Mouse (Mus musculus) hindbrain, embryonic 13.5 days (tissue): ENCODE data around the gene Ostc. TPM values are rescaled to one million over a fixed set of nuclear protein-coding genes. Genes with fewer than 3 reads are reported as not detected.

Experiments
- ATAC-seq: fragments of 200-750 bp; cut with Nextera tagmentation; 2 replicates; pipeline ENCODE4 v1.8.0; 2017; ENCODE audit warnings: moderate TSS enrichment; ENCODE audit not compliant: low FRiP score
- H3K27ac ChIP-seq: fragments of 300-500 bp; sonication (generic); 2 replicates; pipeline ENCODE4 v1.5.1; 2015; ENCODE audit warnings: inconsistent platforms, mild to moderate bottlenecking, moderate library complexity
- H3K27me3 ChIP-seq: fragments of 300-500 bp; sonication (generic); 2 replicates; pipeline ENCODE4 v1.6.1; 2015; ENCODE audit warnings: mild to moderate bottlenecking, inconsistent platforms
- H3K36me3 ChIP-seq: fragments of 300-500 bp; sonication (generic); 2 replicates; pipeline ENCODE4 v1.6.1; 2015; ENCODE audit warnings: mild to moderate bottlenecking, inconsistent platforms
- H3K4me1 ChIP-seq: fragments of 300-500 bp; sonication (generic); replicated peaks from 2 replicates; pipeline ENCODE4 v1.6.1; 2015; ENCODE audit warnings: inconsistent platforms
- H3K4me2 ChIP-seq: fragments of 300-500 bp; sonication (generic); 2 replicates; pipeline ENCODE4 v1.6.1; 2015; ENCODE audit warnings: inconsistent platforms, mild to moderate bottlenecking, moderate library complexity
- H3K4me3 ChIP-seq: fragments of 300-500 bp; sonication (generic); 2 replicates; pipeline ENCODE4 v1.5.1; 2015; ENCODE audit warnings: mild to moderate bottlenecking, inconsistent platforms
- H3K9ac ChIP-seq: fragments of 300-500 bp; sonication (generic); 2 replicates; pipeline ENCODE4 v1.6.1; 2015; ENCODE audit warnings: mild to moderate bottlenecking, inconsistent platforms
- H3K9me3 ChIP-seq: fragments of 300-500 bp; sonication (generic); 2 replicates; pipeline ENCODE4 v1.6.1; 2016; ENCODE audit warnings: inconsistent platforms
- WGBS: fragments of 180-500 bp; shearing (Covaris S2); methylation state at CpG from one replicate; pipeline ENCODE4 v1.1.7; 2015; 5-methylcytosine and 5-hydroxymethylcytosine counted together
- polyA plus RNA-seq: library from polyadenylated mRNA; unstranded; fragments of >200 nt; fragmentation: Nextera tagmentation; extraction: Ambion mirVana; gene quantifications from 2 replicates; pipeline ENCODE4 v1.2.1, GENCODE M21; 2015

Gene Ostc
- 241 and 242 TPM in 2 replicates for polyA plus RNA-seq

DNA sequence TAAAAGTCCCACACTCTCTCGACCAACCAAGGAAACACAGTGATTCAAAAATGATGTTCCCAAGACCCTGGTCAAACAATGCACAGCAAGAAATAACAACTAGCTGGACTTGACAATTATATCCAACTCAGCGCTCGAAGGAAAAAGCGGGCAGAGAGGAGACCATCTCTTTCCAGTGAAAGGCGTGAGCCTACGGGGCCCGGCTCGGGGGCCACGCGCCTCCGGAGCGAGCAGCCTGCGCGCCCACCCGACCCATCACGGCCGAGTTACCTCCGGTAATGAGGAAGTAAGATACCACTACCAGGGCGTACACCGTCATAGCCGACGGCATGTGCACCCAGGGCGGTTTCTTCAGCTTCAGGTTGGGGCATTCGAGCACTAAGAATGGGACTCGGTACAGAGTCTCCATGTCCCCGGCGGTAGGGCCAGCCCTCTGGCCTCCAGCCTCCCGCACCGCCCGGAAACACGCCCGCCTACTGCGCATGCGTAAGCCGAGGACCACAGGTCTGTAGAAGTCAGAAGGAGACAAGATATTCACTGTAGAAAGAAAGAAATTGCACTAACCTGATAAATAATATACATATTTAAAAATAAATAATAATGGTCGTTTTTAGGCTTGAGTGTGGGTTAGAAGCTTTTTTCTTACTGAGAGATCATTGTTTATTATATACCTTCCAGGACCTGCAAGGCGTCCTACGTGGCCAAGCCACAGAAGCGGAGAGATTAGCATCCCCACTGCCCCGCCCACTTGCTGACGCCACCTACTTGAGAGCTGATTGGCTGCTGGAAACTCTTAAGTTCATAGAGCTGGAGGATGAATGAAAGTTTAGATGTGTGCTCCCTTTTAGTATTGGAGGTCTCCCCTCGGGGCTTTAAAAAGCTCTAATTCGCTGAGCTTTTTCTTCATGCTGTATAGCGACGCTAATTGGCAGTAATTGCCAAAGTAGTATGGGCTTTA lies at the start of gene Ostc:
Gene Ostc, minus strand, starts transcription at position 478 of the 958 bp plus-strand sequence.
- Histone ChIP-seq H3K4me3 (peak within 1 kb of the TSS; percentile 67), H3K9ac (peak within 1 kb of the TSS; percentile 82), H3K27me3 (0 out of 2 replicates have a peak, but pooled peaks cover 3% of the 10 kb centered on the region), H3K27ac (peak within 1 kb of the TSS; percentile 89), H3K4me2 (peak within 1 kb of the TSS; percentile 65), H3K4me1 (peaks cover 25% of the 10 kb centered on the region), H3K36me3 (no peaks in the 10 kb centered on the region; the same call in 1 of the 2 replicates), H3K9me3 (no peaks in the 10 kb centered on the region)
- WGBS: under 1% methylated on average over 45 of the region's 45 CpGs
- ATAC-seq: peak; percentile 98

DNA sequence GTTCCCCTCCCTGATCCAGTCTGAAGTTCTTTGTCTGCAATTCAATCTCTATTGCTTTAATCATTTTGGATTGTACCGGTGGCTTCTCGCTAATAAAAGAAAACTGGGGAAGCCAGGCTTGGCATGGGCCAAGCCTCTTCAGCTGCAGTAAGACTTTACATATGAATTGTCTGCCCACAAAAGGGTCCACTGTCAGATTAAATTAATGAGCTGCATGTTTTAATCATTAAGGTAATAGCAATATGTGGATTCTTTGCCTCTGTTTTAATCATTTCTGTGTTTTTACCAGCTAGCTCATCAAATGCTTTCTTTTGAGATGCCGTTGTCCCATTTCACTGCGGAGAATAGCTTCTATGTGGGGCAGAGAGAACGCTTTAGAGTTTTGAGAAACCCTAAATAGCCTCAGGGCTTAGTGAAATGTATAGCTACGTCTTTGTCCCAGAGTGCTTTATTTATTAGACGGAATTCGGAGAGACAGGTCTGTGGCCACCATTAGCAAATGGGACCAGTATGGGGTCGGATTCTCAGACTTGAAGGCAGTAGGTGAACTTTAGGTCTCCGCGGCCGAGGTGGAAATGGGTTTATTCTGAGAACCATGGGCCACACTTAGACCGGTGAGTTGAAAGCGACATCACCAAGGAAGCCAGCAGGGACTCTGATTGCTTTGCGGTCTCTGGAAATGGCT lies 49.1 kb upstream of the Ostc start:
- Histone ChIP-seq H3K4me1 (peaks cover 12% of the 10 kb centered on the region), H3K4me3 (no peak overlapping the region), H3K27me3 (no peaks in the 10 kb centered on the region), H3K4me2 (no peak overlapping the region), H3K9ac (no peak overlapping the region), H3K27ac (no peak overlapping the region), H3K9me3 (no peaks in the 10 kb centered on the region), H3K36me3 (no peaks in the 10 kb centered on the region)
- whole genome bisulfite sequencing: 51% methylated on average over 15 of the region's 15 CpGs
- ATAC-seq: 0 out of 2 replicates have a peak, but pooled peaks have one; percentile 21

DNA sequence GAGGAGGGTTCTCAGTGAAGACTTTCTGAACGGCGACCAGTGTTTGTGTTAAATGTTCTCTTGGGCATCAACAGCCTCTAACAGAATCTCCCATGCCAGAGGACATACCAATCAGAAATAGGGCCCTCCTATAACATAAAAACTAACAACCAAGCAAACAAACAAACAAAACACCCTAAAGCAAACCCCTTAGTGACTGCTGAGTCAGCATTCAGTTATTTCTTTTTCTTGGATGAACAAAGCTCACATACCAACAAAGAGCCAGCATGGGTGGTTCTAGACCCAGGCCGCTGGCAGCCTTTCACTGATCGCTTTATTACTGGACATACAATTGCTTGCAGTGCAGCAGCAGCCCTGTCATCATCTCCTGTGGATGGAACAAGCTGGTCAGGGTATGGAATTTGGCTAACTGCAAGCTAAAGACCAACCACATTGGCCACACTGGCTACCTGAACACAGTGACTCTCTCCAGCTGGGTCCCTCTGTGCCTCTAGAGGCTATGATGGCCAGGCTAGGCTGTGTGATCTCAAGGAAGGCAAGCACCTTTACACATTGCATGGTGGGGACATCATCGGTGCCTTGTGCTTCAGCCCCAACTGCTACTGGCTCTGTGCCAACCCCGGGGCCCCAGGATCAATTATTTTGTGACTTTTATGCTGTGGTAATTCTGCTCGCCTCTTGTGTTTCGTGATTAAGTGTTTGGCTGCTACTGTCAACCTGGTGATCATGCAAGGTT lies 48.0 kb upstream of the Ostc start:
- H3K9ac ChIP-seq: no peak overlapping the region
- H3K27ac ChIP-seq: peak overlapping the region; percentile 24; the same call in 1 of the 2 replicates
- WGBS: 66% methylated on average over 8 of the region's 8 CpGs
- no peak overlapping the region for H3K4me2 ChIP-seq
- no peaks in the 10 kb centered on the region for H3K27me3 ChIP-seq
- H3K4me1 ChIP-seq: peaks cover 12% of the 10 kb centered on the region
- ATAC-seq: no peak
- no peaks in the 10 kb centered on the region for H3K9me3 ChIP-seq
- H3K36me3 ChIP-seq: no peaks in the 10 kb centered on the region
- no peak overlapping the region for H3K4me3 ChIP-seq

DNA sequence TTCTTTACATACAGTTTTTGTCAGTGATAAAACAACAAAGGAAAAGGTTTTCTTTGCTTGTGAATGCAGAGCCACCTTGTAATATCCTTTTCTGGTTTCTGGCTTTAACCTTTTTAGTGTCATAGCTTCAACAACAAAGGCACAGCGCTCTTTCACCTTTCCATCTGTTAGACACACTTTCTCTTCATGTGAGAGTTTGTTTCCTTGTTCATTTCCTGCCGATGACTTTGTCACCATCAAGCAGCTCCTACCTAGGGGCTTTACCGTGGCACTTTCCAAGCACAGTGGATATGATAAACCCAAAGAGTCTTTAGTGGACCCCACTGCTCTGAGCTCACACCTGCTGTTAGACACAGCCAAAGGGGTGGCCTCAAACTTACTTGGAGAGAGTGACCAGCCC lies 40.0 kb upstream of the Ostc start:
- no peaks in the 10 kb centered on the region for H3K9me3 ChIP-seq
- H3K27me3 ChIP-seq: no peaks in the 10 kb centered on the region
- no peak overlapping the region for H3K27ac ChIP-seq
- peaks cover 12% of the 10 kb centered on the region for H3K4me1 ChIP-seq
- no peak overlapping the region for H3K4me3 ChIP-seq
- H3K9ac ChIP-seq: no peak overlapping the region
- H3K36me3 ChIP-seq: no peaks in the 10 kb centered on the region
- no peak overlapping the region for H3K4me2 ChIP-seq
- ATAC-seq: no peak
- WGBS: 89% methylated on average over 3 of the region's 3 CpGs

DNA sequence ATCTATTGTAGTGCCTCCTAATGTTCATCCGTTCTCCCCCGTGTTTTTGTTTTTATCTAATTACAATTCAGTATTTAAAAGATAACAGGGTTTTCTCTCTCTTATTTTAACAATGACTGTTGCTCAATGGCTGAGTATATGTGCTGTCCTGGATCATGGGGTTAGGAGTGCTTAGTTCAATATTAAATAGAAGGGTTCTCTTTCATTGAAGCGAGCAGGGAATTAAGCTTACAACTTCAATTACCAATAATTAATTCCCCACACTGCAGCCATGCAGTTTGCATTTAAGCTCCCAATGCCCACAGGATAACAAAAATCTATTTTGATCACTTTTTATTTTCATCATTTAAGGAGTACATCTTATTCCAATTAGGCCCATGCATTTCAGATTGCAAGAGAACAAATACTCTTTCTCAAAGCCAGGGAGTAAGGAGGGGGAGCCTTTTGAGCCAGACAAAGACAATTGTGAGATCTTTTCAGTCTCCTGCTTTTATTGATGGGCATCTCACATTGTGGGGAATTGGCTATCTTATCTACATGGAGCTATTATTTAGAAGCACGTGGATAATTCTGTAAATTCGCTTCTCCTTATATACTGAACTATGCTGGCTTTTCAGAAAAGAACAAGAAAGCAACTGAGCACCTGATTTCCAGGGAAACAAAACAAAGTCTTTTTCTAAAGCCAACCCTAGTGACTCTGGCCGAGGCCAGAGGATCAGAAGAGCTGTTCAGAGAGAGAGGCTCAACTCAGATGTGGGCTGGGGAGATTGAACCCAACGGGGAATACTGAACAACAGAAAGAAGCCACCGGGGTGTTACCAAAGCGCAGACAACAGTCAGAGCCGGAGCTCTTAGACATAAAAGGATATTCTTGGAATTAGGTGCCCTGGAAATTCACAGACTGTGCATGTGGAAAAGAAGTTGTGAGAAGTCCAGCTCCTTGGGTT lies 37.7 kb upstream of the Ostc start:
- no peaks in the 10 kb centered on the region for H3K9me3 ChIP-seq
- H3K27ac ChIP-seq: no peak overlapping the region
- no peak overlapping the region for H3K4me3 ChIP-seq
- H3K9ac ChIP-seq: no peak overlapping the region
- no peak for ATAC-seq
- H3K4me1 ChIP-seq: peaks cover 12% of the 10 kb centered on the region
- H3K27me3 ChIP-seq: no peaks in the 10 kb centered on the region
- WGBS: 35% methylated on average over 10 of the region's 10 CpGs
- H3K4me2 ChIP-seq: no peak overlapping the region
- H3K36me3 ChIP-seq: no peaks in the 10 kb centered on the region

DNA sequence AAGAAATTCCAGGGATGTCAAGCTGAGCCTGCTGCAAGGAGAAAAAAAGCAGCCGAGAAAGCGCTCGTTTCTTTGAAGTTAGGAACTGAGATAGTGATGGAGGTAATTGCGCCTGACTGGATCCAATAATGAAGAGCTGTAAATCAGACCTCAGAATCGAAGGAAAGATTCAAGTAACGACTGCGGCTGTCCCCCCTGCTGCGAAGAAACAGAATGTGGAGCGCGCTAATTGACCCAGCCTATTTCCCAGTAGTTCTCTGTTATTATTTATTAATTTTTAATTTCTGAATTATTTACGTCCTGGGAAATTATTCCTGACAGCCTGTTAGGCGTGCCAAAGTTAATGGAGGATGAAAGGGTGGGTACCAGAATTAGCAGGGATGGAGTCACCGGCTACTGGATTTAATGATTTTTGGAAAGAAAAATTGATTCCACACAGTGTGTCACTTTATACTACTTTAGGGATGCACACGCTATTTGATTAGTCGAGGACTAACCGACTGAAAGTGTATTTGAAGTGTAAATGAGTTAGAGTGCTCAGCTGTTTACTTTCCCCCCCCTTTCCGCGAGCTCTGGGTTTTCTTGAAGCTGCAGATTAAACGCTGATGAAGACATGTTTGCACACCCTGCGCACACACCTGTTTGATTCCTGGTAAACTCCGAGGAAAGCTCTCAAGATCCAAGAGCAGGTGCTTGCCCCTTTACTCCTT lies 28.6 kb upstream of the Ostc start:
- Histone ChIP-seq H3K9me3 (no peaks in the 10 kb centered on the region), H3K27ac (0 out of 2 replicates have a peak overlapping the region, but pooled peaks have one; percentile 12), H3K4me1 (peaks cover 18% of the 10 kb centered on the region), H3K27me3 (no peaks in the 10 kb centered on the region; the same call in 1 of the 2 replicates), H3K9ac (no peak overlapping the region), H3K4me2 (peak overlapping the region; percentile 26), H3K36me3 (no peaks in the 10 kb centered on the region), H3K4me3 (no peak overlapping the region)
- peak; percentile 76 for ATAC-seq
- WGBS: 50% methylated on average over 21 of the region's 21 CpGs

DNA sequence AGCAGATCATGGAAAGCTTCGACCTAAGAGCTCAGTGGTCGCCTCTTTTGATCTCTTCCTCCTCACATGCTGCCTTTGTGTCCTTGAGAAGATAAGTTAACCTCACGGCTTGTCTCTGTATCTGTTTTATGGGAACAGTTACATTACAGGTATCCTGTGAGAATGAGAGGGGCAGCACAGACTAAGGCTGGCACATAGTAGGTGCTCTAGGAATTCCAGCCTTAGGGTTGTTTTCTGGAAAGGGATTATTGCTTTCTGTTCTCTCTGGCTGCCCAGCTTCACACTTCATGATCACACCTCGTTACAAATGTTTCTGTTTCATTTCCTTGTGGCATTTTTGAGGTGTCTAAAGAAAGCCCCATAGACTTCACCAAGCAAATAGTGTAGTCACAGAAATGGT lies 27.5 kb upstream of the Ostc start:
- 66% methylated on average over 4 of the region's 4 CpGs for WGBS
- Histone ChIP-seq H3K9ac (no peak overlapping the region), H3K4me2 (no peak overlapping the region), H3K9me3 (no peaks in the 10 kb centered on the region), H3K27me3 (no peaks in the 10 kb centered on the region; the same call in 1 of the 2 replicates), H3K4me1 (peaks cover 18% of the 10 kb centered on the region), H3K36me3 (no peaks in the 10 kb centered on the region), H3K27ac (peak overlapping the region; percentile 40; the same call in 1 of the 2 replicates), H3K4me3 (no peak overlapping the region)
- 0 out of 2 replicates have a peak, but pooled peaks have one; percentile 18 for ATAC-seq

DNA sequence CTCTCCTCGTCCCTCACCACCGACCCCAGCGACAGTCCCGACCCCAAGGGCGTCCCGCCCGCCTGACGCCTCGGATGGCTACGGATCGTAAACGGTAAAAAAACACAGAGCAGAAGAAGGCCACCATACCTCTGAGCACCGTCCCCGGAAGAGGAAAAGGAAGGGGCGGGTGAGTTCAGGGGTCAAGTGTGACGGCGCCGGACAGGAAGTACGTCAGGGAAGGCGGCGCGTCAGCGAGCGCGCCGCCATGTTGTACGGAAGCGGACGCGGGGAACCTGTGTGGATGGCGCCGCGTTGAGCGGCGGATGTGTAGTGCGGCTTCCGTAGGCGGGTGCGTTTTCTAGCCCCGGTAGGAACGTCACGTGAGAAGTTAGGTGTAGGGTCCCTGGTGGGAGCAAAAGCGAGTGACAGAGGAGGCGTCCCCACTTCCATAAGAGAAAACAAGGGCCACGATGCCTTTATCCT lies 21.0 kb upstream of the Ostc start, which contains the start of gene Rpl34:
Gene Rpl34, minus strand, starts transcription at position 210 of the 465 bp plus-strand sequence.
- H3K4me2 ChIP-seq: peak within 1 kb of the TSS; percentile 85
- peak within 1 kb of the TSS; percentile 96 for H3K4me3 ChIP-seq
- no peaks in the 10 kb centered on the region for H3K27me3 ChIP-seq
- H3K36me3 ChIP-seq: peaks cover 36% of the 10 kb centered on the region
- WGBS: under 1% methylated on average over 45 of the region's 45 CpGs
- H3K9me3 ChIP-seq: no peaks in the 10 kb centered on the region
- ATAC-seq: peak; percentile 99
- H3K27ac ChIP-seq: peak within 1 kb of the TSS; percentile 95
- peak within 1 kb of the TSS; percentile 98 for H3K9ac ChIP-seq
- peaks cover 25% of the 10 kb centered on the region for H3K4me1 ChIP-seq

DNA sequence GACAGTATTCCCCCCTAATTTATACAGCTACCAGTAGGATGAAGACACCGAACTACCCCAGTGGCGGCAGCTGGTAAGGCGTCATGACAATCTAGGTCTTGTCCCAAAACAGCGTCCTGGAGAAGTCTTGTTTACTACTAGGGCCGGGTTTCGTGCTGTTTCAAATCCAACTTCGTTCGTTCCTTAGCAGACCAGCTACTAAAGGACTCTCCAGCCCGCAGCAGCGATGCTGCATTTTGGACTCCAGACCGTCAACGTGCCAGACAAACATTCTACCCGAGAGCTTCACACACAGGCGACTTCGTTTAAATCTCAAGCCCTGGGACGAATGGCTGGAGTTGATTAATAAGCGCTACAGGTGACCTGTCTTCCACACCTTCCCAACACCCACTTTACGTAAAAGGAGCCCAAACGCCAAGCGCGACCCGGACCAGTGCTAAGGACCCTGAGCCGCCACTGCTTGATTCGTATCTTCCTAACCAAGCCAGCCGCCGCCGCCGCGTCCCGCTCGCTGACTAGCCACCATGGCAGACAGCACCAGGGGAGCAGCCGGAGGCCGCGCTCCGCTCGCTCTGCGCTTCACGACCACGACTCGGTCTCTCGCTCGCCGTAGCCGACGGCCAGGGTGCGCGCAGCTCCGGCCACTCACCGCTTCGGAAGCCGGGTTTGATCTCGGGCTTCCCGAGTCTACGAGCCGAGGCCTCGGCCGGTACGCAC lies 20.4 kb upstream of the Ostc start:
- H3K9ac ChIP-seq: peak overlapping the region; percentile 98
- WGBS: under 1% methylated on average over 58 of the region's 58 CpGs
- H3K4me2 ChIP-seq: peak overlapping the region; percentile 85
- no peaks in the 10 kb centered on the region for H3K27me3 ChIP-seq
- peak; percentile 79 for ATAC-seq
- H3K27ac ChIP-seq: peak overlapping the region; percentile 95
- H3K4me1 ChIP-seq: peaks cover 25% of the 10 kb centered on the region
- H3K4me3 ChIP-seq: peak overlapping the region; percentile 96
- H3K36me3 ChIP-seq: peaks cover 36% of the 10 kb centered on the region
- no peaks in the 10 kb centered on the region for H3K9me3 ChIP-seq

DNA sequence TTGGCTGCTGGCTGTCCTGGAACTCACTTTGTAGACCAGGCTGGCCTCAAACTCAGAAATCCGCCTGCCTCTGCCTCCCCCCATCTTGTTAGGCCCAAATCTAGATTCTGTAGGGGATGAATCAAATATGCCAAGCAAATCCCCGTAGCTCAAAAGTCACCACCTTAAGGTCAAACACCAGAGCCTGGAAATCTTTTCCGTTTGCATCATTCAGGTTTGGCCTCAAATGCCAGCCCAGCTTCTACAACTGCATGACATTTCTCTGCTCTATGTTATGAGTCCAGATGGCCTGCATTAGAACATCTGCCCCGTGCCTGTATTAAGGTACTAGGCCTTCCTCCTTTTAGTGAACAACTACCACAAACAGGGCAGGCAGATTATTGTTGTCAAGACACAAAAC lies 18.4 kb upstream of the Ostc start:
- H3K4me3 ChIP-seq: no peak overlapping the region
- H3K9me3 ChIP-seq: no peaks in the 10 kb centered on the region
- peaks cover 25% of the 10 kb centered on the region for H3K4me1 ChIP-seq
- H3K9ac ChIP-seq: peak overlapping the region; percentile 98; the same call in 1 of the 2 replicates
- peaks cover 40% of the 10 kb centered on the region for H3K36me3 ChIP-seq
- H3K4me2 ChIP-seq: no peak overlapping the region
- ATAC-seq: no peak
- 92% methylated on average over 4 of the region's 4 CpGs for WGBS
- no peak overlapping the region for H3K27ac ChIP-seq
- no peaks in the 10 kb centered on the region for H3K27me3 ChIP-seq
